Mouse (Mus musculus) erythroid progenitor cell, adult 5-6 weeks (primary cell): ENCODE data around the gene Chac1. TPM values are rescaled to one million over a fixed set of nuclear protein-coding genes. Genes with fewer than 3 reads are reported as not detected.

ENCODE experiments used
- ATAC-seq: replicated peaks from 2 replicates; pipeline ENCODE4 v1.8.0; 2016; ENCODE audit warnings: moderate number of reproducible peaks, mild to moderate bottlenecking, moderate TSS enrichment, inconsistent platforms; ENCODE audit not compliant: poor library complexity, low FRiP score, severe bottlenecking
- total RNA-seq, 2 experiments: library from RNA; stranded (forward) in 1 of 2; stranded (reverse) in 1 of 2; fragments of 150-400 nt in 1 of 2; fragments of 186-747, 209-891 nt in 1 of 2; gene quantifications; 2 replicates each; pipeline versions ENCODE4 v1.2.3 to v1.2.4; 2015 to 2017; ENCODE audit warnings: low replicate concordance in 2 of 2

Chac1 gene
- total RNA-seq, 2 experiments from 2014 or later = not detected

DNA sequence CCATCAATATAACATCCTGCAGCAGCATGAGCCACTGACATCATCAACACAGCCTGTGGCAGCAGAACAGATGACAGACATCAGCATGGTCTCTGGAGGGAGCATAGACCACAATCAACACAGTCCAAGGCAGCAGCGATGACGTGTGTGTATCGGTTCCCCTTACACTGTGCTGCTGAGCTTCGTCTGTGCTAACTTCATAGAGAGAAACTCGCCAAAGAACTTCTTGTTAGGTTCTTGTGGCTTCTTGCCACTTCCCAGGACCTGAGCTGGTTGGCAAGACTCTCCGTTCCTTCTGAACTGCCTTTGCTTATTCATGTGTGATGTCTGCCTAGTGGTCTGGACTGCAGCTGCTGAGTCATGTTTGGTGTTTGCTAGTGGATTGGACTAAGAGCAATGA is 7.2 kb downstream of the Chac1 start:
- no peak for ATAC-seq

DNA sequence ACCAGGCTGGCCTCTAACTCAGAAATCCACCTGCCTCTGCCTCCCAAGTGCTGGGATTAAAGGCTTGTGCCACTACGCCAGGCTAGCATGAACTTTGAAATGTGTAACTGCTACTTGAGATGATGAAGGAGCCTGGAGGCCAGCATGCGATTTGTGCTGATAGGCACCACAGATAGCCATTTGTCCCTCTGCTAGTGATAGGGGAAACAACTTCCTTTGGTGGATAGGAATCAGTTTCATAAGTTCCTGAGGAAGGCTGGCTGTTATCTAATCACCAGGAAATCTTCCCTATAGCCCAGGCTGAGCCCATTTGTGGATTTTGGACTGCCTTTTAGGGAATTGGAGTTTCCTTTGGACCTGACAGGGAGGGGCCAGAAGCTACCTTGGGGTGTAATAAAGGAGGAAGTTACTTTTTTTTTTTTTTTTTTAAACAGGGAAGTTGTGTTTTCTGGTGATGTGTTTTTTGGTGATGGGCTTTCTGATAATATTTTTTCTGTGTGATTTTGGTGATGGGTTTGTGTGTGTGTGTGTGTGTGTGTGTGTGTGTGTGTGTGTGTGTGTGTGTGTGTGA is 8.8 kb downstream of the Chac1 start:
- ATAC-seq = no peak

DNA sequence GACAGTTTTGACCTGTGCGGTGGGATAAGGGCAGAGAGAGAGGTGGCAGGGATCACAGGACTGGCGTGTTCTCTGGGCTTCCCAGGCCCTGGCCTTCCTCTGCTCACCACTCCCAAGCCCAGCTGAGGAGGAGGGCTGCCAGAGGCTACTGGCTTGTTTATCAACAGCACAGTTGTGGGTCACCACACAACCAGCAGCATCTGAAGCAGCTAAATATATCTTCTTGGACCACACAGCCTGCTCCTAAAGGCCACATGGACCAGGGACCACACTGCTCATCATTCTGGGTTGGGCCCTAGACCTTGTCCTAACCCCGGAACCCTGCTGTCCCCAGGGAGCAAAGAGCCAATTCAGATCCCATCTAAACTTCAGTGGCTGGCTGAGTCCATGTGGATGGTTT is 13.9 kb downstream of the Chac1 start:
- ATAC-seq = no peak

DNA sequence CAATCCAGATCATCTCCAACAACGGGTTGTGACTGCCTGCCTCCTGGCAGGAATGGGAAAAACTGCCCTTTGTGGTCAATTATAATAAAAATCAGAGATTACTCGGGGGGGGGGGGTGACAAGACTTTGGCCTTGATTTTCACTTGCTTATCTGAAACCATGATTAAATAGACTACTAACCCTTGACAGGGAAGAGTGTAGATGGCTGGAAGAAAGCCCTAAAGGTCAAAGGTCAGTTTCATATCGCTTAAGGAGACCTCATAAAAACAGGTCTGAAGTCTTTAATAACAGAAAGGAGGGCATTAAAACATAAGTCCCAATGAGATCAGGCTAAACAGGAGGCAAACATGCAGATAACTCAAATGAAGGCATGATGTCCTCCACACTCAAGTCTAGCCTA is 16.3 kb downstream of the Chac1 start:
- ATAC-seq = no peak

DNA sequence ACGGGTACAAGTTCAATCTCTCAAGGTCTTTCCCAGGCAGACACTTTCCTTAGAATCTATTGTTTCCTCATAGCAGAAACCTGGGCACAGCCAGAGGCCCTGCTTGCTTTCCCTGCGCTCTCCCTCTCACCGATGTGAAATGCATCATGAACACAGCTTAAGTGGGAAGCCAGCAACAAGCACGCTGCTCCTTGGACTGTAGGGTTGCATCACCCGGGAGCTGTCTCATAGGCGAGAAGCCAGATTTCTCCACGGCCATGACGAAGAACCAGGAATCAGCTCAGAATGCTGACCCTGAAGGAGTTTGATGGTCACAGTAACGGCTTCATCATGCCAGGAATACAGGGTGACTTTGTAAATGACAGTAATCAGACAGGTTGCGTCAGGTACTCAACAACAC is 19.1 kb downstream of the Chac1 start:
- no peak for ATAC-seq

DNA sequence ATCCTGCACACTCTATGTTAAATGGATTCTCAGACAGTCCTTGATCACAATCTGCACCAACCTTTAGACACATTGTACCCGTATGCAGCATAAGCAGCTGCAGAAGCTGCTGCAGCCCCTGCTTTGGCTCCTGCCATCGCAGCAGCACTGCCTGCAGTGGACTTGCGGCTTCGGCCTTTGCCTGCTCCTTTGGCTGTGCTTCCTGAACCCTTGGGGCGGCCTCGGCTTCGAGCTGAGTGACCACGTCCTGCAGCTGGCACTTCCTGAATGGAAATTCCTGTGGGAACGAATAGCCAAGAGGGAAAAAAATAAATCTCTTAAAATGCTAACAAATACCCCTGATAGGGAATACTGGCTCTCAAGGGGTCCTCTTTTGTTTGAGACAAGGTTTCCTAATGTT is 26.3 kb downstream of the Chac1 start:
- no peak for ATAC-seq

DNA sequence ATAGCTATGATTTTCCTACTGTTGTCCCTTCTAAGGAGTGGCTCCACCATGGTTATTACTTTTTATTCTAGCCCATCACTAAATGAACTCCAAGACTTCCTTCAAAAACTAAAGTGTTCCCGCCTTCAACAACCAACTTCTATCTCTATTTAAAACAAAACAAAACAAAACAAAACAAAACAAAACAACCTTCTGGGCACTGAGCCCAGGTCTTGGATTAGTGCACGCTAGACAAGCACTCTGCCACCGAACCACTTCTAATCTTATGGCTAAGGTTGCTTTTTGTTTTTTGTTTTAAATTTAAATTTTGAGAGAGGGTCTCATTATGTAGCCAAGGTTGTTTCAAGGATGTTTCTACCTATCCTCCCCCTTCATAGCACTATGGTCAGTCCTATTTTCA is 26.8 kb downstream of the Chac1 start:
- no peak for ATAC-seq

DNA sequence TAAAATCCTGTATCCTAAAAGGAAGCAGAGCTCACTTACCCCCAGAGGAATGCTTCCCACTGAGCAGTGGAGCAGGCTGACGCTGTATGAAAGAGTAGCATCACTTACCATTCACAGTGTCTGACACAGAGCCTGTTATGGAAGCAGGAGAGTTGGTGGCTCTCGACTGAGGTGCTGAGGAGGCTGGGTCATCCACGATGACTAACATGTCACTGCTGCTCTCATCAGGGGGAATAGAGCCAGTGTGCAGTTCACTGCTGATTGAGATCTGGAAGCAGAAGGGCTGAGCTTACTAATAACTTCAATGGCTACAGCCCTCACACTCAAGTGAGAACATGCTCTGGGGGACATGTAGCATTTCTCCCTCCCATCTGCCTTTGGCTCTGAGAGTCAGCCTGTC is 28.4 kb downstream of the Chac1 start:
- no peak for ATAC-seq

DNA sequence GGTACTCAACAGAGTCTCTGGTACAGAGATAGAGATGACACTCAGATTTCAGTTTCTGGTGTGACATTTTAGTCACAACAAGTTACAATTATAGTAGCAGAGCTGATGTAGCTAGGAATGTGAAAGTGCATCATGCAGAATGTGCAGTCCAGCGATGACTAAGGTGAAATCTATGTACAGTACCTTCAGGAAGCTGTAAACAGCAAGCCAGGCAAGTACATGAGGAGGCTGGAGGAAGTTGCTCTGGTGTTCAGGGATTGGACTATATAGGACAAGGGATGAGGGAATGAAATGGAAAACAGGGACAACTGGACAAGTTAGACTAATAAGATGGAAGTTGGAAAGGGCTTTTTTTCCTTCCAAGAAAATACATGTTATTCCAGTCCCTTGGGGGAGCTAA is 37.2 kb downstream of the Chac1 start:
- no peak for ATAC-seq

DNA sequence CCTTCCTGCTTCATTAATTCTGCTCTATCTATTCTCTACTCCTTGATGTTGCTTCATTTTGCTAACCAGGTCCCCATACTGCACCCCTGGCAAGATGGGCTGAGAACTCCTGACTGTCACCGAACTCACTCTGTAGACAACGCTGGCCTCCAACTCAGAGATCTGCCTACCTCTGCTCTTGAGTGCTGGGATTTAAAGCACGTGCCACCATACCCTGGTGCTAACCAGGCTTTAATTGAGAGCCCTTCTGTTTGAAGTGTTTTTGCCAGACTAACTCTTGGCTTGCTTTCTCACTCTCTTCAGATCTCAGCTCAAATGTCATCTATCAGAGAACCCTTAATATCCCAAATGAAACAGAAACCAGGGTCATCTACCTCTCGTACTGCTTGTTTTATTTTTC is 39.0 kb downstream of the Chac1 start:
- ATAC-seq = no peak

DNA sequence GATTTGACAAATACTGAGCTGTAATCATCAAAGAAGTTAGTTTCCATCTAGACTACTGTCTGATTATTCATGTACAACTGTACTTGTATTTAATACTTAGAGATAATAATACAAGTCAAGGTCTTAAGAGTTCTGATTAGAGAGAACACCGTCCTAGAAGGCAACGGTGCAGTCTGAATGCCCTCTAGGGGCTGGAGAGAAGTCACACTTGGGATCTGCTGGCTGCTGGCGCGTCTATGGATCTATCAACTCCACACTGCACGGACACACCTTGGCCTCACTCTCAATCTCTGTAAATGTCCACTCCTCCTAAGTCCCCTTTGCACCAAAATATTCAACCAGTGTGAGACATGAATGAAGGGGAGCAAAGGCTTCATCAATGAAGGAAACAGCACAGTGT is 47.2 kb downstream of the Chac1 start:
- ATAC-seq = no peak

DNA sequence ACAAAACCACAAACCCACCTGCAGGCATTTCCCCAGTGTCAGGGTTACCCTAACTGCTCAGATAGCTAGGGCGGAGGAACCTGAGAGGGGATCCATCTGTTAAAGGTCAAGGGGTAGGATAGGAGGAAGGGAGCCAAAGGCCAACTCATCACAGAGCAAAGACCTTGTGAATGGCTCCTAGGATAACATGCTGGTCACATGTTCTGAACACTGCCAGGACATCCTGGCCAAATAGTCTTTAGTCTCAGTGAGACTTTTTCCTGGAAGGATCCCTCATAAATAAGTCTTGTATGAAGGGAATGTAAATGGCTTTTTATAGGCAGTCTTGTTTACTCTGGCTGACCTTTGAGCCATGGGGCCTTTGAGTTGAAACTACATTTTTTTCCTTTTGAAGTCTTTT is 47.6 kb downstream of the Chac1 start:
- ATAC-seq = no peak

DNA sequence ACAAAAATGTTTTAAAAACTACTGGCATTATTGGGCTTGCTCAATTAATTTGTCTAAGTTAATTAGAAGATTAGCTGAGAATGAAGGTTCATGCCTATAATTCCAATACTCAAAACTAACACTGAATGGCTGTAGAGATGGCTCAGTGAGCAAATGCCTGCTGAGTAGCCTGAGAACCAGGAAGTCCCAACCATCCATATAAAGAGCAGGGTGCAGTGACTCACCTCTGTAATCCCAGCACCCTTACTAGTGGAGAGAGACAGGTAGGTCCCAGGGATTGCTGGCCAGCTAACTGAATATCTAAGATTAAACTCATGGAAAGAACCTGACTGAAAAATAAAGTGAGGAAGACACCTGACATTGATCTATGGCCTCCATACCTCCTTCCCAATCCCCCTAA is 48.3 kb downstream of the Chac1 start:
- no peak for ATAC-seq

Other genes starting within 250 kb of the Chac1 start
- 51.2 and 66.7 TPM in 2 replicates for gene Rad51, start 238.4 kb upstream of the Chac1 start, total RNA-seq (2015; ENCODE audit: low replicate concordance)
- gene Rad51, start 238.4 kb upstream of the Chac1 start, total RNA-seq (2017; ENCODE audit: low replicate concordance) = 23.8 and 50.4 TPM in 2 replicates
- gene Rmdn3, start 194.2 kb upstream of the Chac1 start, total RNA-seq (2015; ENCODE audit: low replicate concordance) = 38.9 and 41.1 TPM in 2 replicates
- 75.8 and 76.1 TPM in 2 replicates for gene Rmdn3, start 194.2 kb upstream of the Chac1 start, total RNA-seq (2017; ENCODE audit: low replicate concordance)
- not detected in 2 replicates for gene Gchfr, start 183.5 kb upstream of the Chac1 start, total RNA-seq (2015; ENCODE audit: low replicate concordance)
- not detected in 2 replicates for gene Gchfr, start 183.5 kb upstream of the Chac1 start, total RNA-seq (2017; ENCODE audit: low replicate concordance)
- gene Gm14137, start 176.7 kb upstream of the Chac1 start, total RNA-seq (2015; ENCODE audit: low replicate concordance) = not detected in 2 replicates
- 0.53 TPM in 1 of 2 replicates, not detected in the other for gene Gm14137, start 176.7 kb upstream of the Chac1 start, total RNA-seq (2017; ENCODE audit: low replicate concordance)
- gene Zfyve19, start 142.6 kb upstream of the Chac1 start, total RNA-seq (2015; ENCODE audit: low replicate concordance) = 5.4 and 17.6 TPM in 2 replicates
- 5.1 and 12.1 TPM in 2 replicates for gene Zfyve19, start 142.6 kb upstream of the Chac1 start, total RNA-seq (2017; ENCODE audit: low replicate concordance)
- 8.4 and 13.3 TPM in 2 replicates for gene Dnajc17, start 142.4 kb upstream of the Chac1 start, total RNA-seq (2015; ENCODE audit: low replicate concordance)
- gene Dnajc17, start 142.4 kb upstream of the Chac1 start, total RNA-seq (2017; ENCODE audit: low replicate concordance) = 24.7 and 54.9 TPM in 2 replicates
- not detected in 2 replicates for gene Ppp1r14d, start 121.3 kb upstream of the Chac1 start, total RNA-seq (2015; ENCODE audit: low replicate concordance)
- not detected in 2 replicates for gene Ppp1r14d, start 121.3 kb upstream of the Chac1 start, total RNA-seq (2017; ENCODE audit: low replicate concordance)
- not detected in 2 replicates for gene Spint1, start 113.9 kb upstream of the Chac1 start, total RNA-seq (2015; ENCODE audit: low replicate concordance)
- gene Spint1, start 113.9 kb upstream of the Chac1 start, total RNA-seq (2017; ENCODE audit: low replicate concordance) = not detected in 2 replicates
- not detected in 2 replicates for gene Rhov, start 80.0 kb upstream of the Chac1 start, total RNA-seq (2015; ENCODE audit: low replicate concordance)
- gene Rhov, start 80.0 kb upstream of the Chac1 start, total RNA-seq (2017; ENCODE audit: low replicate concordance) = not detected in 2 replicates
- 1.1 and 2.1 TPM in 2 replicates for gene Vps18, start 62.5 kb upstream of the Chac1 start, total RNA-seq (2015; ENCODE audit: low replicate concordance)
- 3.7 and 4.1 TPM in 2 replicates for gene Vps18, start 62.5 kb upstream of the Chac1 start, total RNA-seq (2017; ENCODE audit: low replicate concordance)
- not detected in 2 replicates for gene Dll4, start 25.4 kb upstream of the Chac1 start, total RNA-seq (2015; ENCODE audit: low replicate concordance)
- not detected in 2 replicates for gene Dll4, start 25.4 kb upstream of the Chac1 start, total RNA-seq (2017; ENCODE audit: low replicate concordance)
- gene Ino80, start 126.5 kb downstream of the Chac1 start, total RNA-seq (2015; ENCODE audit: low replicate concordance) = 10.9 and 11.9 TPM in 2 replicates
- 10.0 and 11.1 TPM in 2 replicates for gene Ino80, start 126.5 kb downstream of the Chac1 start, total RNA-seq (2017; ENCODE audit: low replicate concordance)
- not detected in 2 replicates for gene Exd1, start 196.4 kb downstream of the Chac1 start, total RNA-seq (2015; ENCODE audit: low replicate concordance)
- gene Exd1, start 196.4 kb downstream of the Chac1 start, total RNA-seq (2017; ENCODE audit: low replicate concordance) = 0.90 TPM in 1 of 2 replicates, not detected in the other
- gene Chp1, start 196.5 kb downstream of the Chac1 start, total RNA-seq (2015; ENCODE audit: low replicate concordance) = 76.7 and 89.7 TPM in 2 replicates
- gene Chp1, start 196.5 kb downstream of the Chac1 start, total RNA-seq (2017; ENCODE audit: low replicate concordance) = 53.0 and 61.0 TPM in 2 replicates